Mouse (Mus musculus) forebrain, embryonic 16.5 days (tissue): Measurements from ENCODE around the gene Hsp90ab1. TPM values are rescaled to one million over a fixed set of nuclear protein-coding genes. Genes with fewer than 3 reads are reported as not detected.
A peak's percentile ranks its signal among the peaks of the same experiment; 100 is the strongest.

ENCODE experiments used
- ATAC-seq: fragments of 200-750 bp; cut with Nextera tagmentation; 2 replicates; pipeline ENCODE4 v1.8.0; 2017; ENCODE audit warnings: mild to moderate bottlenecking, moderate library complexity
- H3K27ac ChIP-seq: fragments of 300-500 bp; sonication (generic); 2 replicates; pipeline ENCODE4 v1.5.1; 2014; ENCODE audit warnings: low read length, control low read depth
- H3K27me3 ChIP-seq: fragments of 300-500 bp; sonication (generic); replicated peaks from 2 replicates; pipeline ENCODE4 v1.6.1; 2014; ENCODE audit warnings: low read length; ENCODE audit not compliant: control insufficient read depth, insufficient read depth
- H3K36me3 ChIP-seq: fragments of 300-500 bp; sonication (generic); 2 replicates; pipeline ENCODE4 v1.6.1; 2014; ENCODE audit not compliant: control insufficient read depth, insufficient read depth
- H3K4me1 ChIP-seq: fragments of 300-500 bp; sonication (generic); replicated peaks from 2 replicates; pipeline ENCODE4 v1.6.1; 2014; ENCODE audit warnings: low read length; ENCODE audit not compliant: control insufficient read depth, insufficient read depth
- H3K4me2 ChIP-seq: fragments of 300-500 bp; sonication (generic); 2 replicates; pipeline ENCODE4 v1.6.1; 2014; ENCODE audit warnings: mild to moderate bottlenecking, low read length, control low read depth
- H3K4me3 ChIP-seq: fragments of 300-500 bp; sonication (generic); replicated peaks from 2 replicates; pipeline ENCODE4 v1.5.1; 2014; ENCODE audit warnings: mild to moderate bottlenecking, low read length, control low read depth
- H3K9ac ChIP-seq: fragments of 300-500 bp; sonication (generic); replicated peaks from 2 replicates; pipeline ENCODE4 v1.6.1; 2014; ENCODE audit warnings: low read depth, low read length, control low read depth
- H3K9me3 ChIP-seq: fragments of 300-500 bp; sonication (generic); 2 replicates; pipeline ENCODE4 v1.6.1; 2016; ENCODE audit warnings: low read length; ENCODE audit not compliant: control insufficient read depth
- WGBS: fragments of 180-500 bp; shearing (Covaris S2); extraction: QIAGEN DNeasy Blood & Tissue Kit; methylation state at CpG from one replicate; pipeline ENCODE4 v1.1.7; 2014; 5-methylcytosine and 5-hydroxymethylcytosine counted together
- polyA plus RNA-seq: library from polyadenylated mRNA; unstranded; fragments of >200 nt; fragmentation: Nextera tagmentation; extraction: Ambion mirVana; gene quantifications from 2 replicates; pipeline ENCODE4 v1.2.1, GENCODE M21; 2015

Gene Hsp90ab1
- polyA plus RNA-seq, 1 experiment from 2014 or later, result 1,528 TPM

GRCm38 (mm10) chr17:45549617-45550181 is 23.4 kb downstream of the Hsp90ab1 start, which contains the start of gene Tmem151b:
Gene Tmem151b (minus strand): TSS chr17:45549677.
- Histone ChIP-seq H3K4me1 (peaks cover 32% of the 10 kb centered on the region), H3K4me3 (peak within 1 kb of the TSS; percentile 90), H3K27ac (peak within 1 kb of the TSS; percentile 91), H3K9ac (peak within 1 kb of the TSS; percentile 100), H3K27me3 (peaks cover 10% of the 10 kb centered on the region; the same call in 1 of the 2 replicates), H3K9me3 (no peaks in the 10 kb centered on the region), H3K4me2 (peak within 1 kb of the TSS; percentile 75), H3K36me3 (peaks cover 10% of the 10 kb centered on the region)
- peak; percentile 64 for ATAC-seq
- WGBS, result under 1% methylated on average over 20 of the region's 29 CpGs

- Histone ChIP-seq H3K4me2 (peak overlapping the region; percentile 75), H3K9me3 (no peaks in the 10 kb centered on the region), H3K36me3 (peaks cover 12% of the 10 kb centered on the region), H3K9ac (peak overlapping the region; percentile 100), H3K27ac (peak overlapping the region; percentile 91), H3K27me3 (peaks cover 10% of the 10 kb centered on the region; the same call in 1 of the 2 replicates), H3K4me1 (peaks cover 40% of the 10 kb centered on the region), H3K4me3 (peak overlapping the region; percentile 90)
- ATAC-seq, result peak; percentile 68
- WGBS, result 2% methylated on average over 39 of the region's 68 CpGs
Observed at GRCm38 (mm10) chr17:45548541-45549512, 24.2 kb downstream of the Hsp90ab1 start.

GRCm38 (mm10) chr17:45547461-45548190 is 25.4 kb downstream of the Hsp90ab1 start:
- peak overlapping the region; percentile 90 for H3K4me3 ChIP-seq
- H3K9ac ChIP-seq, result peak overlapping the region; percentile 3
- H3K9me3 ChIP-seq, result no peaks in the 10 kb centered on the region
- no peak overlapping the region for H3K27ac ChIP-seq
- H3K36me3 ChIP-seq, result peaks cover 12% of the 10 kb centered on the region
- H3K4me2 ChIP-seq, result peak overlapping the region; percentile 75
- peaks cover 47% of the 10 kb centered on the region for H3K4me1 ChIP-seq
- ATAC-seq, result no peak
- WGBS, result 80% methylated on average over 5 of the region's 5 CpGs
- peaks cover 10% of the 10 kb centered on the region; the same call in 1 of the 2 replicates for H3K27me3 ChIP-seq

- H3K27ac ChIP-seq, result no peak overlapping the region
- no peaks in the 10 kb centered on the region for H3K9me3 ChIP-seq
- no peak for ATAC-seq
- H3K9ac ChIP-seq, result no peak overlapping the region
- H3K4me3 ChIP-seq, result no peak overlapping the region; the same call in 1 of the 2 replicates
- peak overlapping the region; percentile 75 for H3K4me2 ChIP-seq
- H3K36me3 ChIP-seq, result peaks cover 12% of the 10 kb centered on the region
- H3K4me1 ChIP-seq, result peaks cover 46% of the 10 kb centered on the region
- 79% methylated on average over 16 of the region's 16 CpGs for WGBS
- H3K27me3 ChIP-seq, result peaks cover 10% of the 10 kb centered on the region; the same call in 1 of the 2 replicates
Observed at GRCm38 (mm10) chr17:45546941-45547340, 26.1 kb downstream of the Hsp90ab1 start.

GRCm38 (mm10) chr17:45545278-45545961 is 27.7 kb downstream of the Hsp90ab1 start:
- ATAC-seq, result no peak
- Histone ChIP-seq H3K4me1 (peaks cover 45% of the 10 kb centered on the region), H3K27me3 (peaks cover 10% of the 10 kb centered on the region; the same call in 1 of the 2 replicates), H3K9me3 (no peaks in the 10 kb centered on the region), H3K27ac (no peak overlapping the region), H3K9ac (no peak overlapping the region), H3K4me3 (no peak overlapping the region; the same call in 1 of the 2 replicates), H3K36me3 (peaks cover 12% of the 10 kb centered on the region), H3K4me2 (peak overlapping the region; percentile 25)
- 13% methylated on average over 74 of the region's 74 CpGs for WGBS

- no peak overlapping the region for H3K27ac ChIP-seq
- H3K27me3 ChIP-seq, result peaks cover 10% of the 10 kb centered on the region; the same call in 1 of the 2 replicates
- peaks cover 12% of the 10 kb centered on the region for H3K36me3 ChIP-seq
- 8% methylated on average over 43 of the region's 46 CpGs for WGBS
- no peak overlapping the region for H3K4me3 ChIP-seq
- no peak overlapping the region for H3K9ac ChIP-seq
- ATAC-seq, result no peak
- peak overlapping the region; percentile 25 for H3K4me2 ChIP-seq
- H3K4me1 ChIP-seq, result peaks cover 42% of the 10 kb centered on the region
- no peaks in the 10 kb centered on the region for H3K9me3 ChIP-seq
Observed at GRCm38 (mm10) chr17:45544873-45545277, 28.2 kb downstream of the Hsp90ab1 start.

GRCm38 (mm10) chr17:45544001-45544872 is 28.8 kb downstream of the Hsp90ab1 start:
- Histone ChIP-seq H3K9ac (no peak overlapping the region), H3K36me3 (peaks cover 12% of the 10 kb centered on the region), H3K27me3 (peaks cover 10% of the 10 kb centered on the region; the same call in 1 of the 2 replicates), H3K9me3 (no peaks in the 10 kb centered on the region), H3K4me1 (peaks cover 40% of the 10 kb centered on the region), H3K4me3 (no peak overlapping the region), H3K4me2 (no peak overlapping the region), H3K27ac (no peak overlapping the region; the same call in 1 of the 2 replicates)
- 9% methylated on average over 24 of the region's 24 CpGs for WGBS
- no peak for ATAC-seq

GRCm38 (mm10) chr17:45543115-45543514 is 30.0 kb downstream of the Hsp90ab1 start:
- WGBS, result 38% methylated on average over 1 of the region's 1 CpGs
- no peak for ATAC-seq
- peaks cover 10% of the 10 kb centered on the region; the same call in 1 of the 2 replicates for H3K27me3 ChIP-seq

More at GRCm38 (mm10) chr17:45543115-45543514, 30.0 kb downstream of the Hsp90ab1 start:
- no peak overlapping the region for H3K4me3 ChIP-seq
- H3K27ac ChIP-seq, result no peak overlapping the region
- peaks cover 40% of the 10 kb centered on the region for H3K4me1 ChIP-seq
- no peak overlapping the region for H3K4me2 ChIP-seq
- no peaks in the 10 kb centered on the region for H3K9me3 ChIP-seq
- H3K9ac ChIP-seq, result no peak overlapping the region
- peaks cover 12% of the 10 kb centered on the region for H3K36me3 ChIP-seq
